Mouse (Mus musculus): ENCODE results near the gene Apba2. TPM values are rescaled to one million over a fixed set of nuclear protein-coding genes. Genes with fewer than 3 reads are reported as not detected.
A peak's percentile ranks its signal among the peaks of the same experiment; 100 is the strongest.

The Apba2 gene
- total RNA-seq, 2 experiments from 2014 or later, result 249 to 253 TPM

DNA sequence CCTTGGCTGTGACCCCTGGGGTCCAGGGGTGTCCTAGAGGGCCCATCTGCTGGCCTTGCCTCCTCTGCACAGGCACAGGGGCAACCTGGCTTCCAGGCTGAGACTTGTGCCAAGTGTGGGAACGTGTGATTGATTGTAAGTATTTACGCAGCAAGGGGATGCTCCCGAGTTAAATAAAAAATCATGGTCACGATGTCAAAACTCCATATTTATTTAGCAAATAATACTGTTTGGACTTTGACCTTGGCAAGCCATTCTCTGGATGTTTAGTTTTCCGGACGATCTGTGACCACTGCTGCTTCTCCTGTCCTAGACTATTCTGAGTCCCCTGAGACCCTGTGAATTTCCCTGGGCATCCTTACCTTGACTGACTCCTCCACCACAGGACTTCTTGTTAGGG lies 252.2 kb downstream of the Apba2 start:
- DNase-seq (ENCODE audit: low spot score in 2 of 2), result no peak
- intact Hi-C loops (cut with DNase I), result no loop called here

DNA sequence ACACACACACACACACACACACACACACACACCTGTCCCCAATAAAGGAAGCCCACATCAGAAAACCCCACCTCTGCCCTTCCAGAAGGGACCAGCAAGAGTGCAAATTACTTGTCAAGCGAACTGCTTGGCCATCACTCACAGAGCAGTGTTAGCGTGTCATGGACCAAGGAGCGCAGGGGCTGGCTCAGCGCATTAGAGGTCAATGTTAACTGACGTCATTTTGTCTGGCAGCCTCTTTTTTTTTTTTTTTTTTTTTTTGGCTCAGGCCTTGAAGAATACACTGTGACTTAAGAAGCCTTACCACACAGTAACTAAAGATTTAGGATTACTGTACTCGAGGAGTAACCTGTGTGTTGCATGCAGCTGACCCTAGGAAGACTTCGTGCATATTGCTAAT lies 252.7 kb downstream of the Apba2 start:
- DNase-seq (ENCODE audit: low spot score in 2 of 2), result no peak
- intact Hi-C loops (cut with DNase I), result no loop called here

DNA sequence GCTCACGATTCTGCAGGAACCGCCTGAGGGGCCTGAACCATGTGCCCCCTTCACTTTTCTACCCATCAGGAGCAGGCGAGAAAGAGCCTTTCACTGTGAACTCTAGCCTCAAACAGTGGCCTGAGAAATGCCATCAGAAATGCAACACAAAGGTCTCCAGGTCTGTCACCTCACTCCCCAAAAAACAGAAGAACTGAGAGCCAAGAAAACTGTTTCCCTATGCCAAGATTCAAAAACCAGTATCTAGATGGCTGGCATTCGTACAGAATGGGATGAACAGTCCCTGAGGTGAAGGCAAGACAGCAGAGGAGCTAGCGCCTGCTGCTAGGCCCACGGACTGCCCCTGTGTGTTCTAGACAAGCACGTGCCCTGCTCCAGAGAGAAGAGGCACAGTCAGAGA lies 253.6 kb downstream of the Apba2 start:
- intact Hi-C loops (cut with DNase I), result no loop called here
- DNase-seq (ENCODE audit: low spot score in 2 of 2), result no peak

DNA sequence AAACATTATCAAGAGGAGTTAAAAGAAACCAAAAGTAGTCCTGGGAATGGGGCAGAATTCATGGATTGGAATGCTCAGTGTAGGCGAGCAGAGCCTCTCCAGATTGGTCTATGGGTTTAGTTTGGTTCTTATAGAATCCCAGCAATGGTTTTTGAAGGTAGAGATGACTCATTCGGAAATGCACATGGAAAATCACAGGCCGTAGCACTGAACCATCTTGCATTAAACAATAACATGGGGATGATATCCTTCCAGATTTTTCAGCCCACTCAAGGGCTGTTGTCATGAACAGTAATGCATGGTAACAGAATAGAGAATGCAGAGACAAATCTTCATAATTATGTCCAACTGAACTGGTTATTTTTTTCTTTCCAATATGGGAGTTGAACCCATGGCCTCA lies 264.1 kb downstream of the Apba2 start:
- intact Hi-C loops (cut with DNase I), result no loop called here
- DNase-seq (ENCODE audit: low spot score in 2 of 2), result no peak

DNA sequence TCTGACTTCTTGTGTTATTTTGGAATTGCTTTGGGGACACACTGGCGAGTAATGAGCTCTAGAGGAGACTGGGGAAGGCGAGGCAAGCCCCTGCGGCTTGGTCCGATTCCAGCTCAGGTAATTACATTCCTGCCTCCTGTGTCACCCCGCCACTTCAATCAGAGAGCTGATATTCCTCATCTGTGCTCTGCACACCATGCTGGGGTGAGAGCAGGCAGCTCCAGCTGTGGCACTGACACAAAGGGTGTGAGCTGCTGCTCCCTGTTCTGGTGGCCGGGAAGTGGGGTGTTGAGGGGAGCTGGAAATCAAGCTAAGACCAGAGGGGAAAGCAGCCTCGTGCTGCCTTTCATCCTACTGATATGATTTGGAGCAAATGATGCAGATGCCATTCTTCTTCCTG lies 268.3 kb downstream of the Apba2 start:
- intact Hi-C loops (cut with DNase I), result no loop called here
- no peak for DNase-seq (ENCODE audit: low spot score in 2 of 2)

DNA sequence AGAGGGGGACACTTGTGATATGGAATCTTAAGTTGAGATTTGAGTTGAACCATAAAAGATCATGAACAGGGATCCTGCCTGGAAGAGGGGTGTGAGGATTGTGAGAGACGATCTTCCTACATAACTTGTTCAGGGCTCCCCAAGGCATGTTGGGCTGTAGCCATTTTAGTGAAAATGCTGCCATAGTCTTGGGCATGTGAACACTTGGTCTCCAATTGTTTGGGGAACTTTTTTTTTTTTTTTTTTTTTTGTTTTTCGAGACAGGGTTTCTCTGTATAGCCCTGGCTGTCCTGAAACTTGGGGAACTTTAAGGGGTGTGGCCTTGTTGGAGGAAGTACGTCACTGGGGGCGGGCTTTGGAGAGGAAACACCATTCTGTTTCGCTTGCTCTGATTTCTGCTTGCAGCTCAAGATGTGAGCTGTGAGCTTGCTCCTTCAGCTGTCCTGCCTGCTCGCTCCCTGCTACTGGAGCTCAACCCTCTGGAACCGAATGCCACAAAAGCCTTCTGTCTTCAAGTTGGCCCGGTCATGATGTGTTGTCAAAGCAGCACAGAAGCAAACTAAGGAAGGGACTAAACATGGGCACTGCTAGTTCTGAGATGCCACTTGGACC lies 269.4 kb downstream of the Apba2 start:
- intact Hi-C loops (cut with DNase I), result no loop called here
- no peak for DNase-seq (ENCODE audit: low spot score in 2 of 2)

DNA sequence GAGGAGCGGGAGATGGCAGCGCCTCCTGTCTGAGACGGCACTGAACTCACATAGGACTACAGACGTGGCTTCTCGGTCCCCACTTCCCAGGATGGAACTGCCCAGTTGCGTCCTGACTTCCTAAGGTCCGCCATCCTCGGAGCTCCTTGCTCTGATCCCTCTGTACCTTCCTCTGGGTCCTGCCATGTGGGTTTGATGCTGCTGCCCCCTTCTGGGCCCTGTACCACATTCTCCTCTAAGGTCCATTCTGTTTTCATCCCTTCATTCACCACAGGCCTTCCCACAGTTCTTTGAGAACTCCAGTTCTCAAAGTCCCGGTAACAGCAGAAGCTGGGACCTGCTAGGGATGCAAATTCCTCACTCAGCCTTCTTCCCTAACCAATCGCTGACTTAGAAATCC lies 272.0 kb downstream of the Apba2 start:
- intact Hi-C loops (cut with DNase I), result no loop called here
- no peak for DNase-seq (ENCODE audit: low spot score in 2 of 2)

DNA sequence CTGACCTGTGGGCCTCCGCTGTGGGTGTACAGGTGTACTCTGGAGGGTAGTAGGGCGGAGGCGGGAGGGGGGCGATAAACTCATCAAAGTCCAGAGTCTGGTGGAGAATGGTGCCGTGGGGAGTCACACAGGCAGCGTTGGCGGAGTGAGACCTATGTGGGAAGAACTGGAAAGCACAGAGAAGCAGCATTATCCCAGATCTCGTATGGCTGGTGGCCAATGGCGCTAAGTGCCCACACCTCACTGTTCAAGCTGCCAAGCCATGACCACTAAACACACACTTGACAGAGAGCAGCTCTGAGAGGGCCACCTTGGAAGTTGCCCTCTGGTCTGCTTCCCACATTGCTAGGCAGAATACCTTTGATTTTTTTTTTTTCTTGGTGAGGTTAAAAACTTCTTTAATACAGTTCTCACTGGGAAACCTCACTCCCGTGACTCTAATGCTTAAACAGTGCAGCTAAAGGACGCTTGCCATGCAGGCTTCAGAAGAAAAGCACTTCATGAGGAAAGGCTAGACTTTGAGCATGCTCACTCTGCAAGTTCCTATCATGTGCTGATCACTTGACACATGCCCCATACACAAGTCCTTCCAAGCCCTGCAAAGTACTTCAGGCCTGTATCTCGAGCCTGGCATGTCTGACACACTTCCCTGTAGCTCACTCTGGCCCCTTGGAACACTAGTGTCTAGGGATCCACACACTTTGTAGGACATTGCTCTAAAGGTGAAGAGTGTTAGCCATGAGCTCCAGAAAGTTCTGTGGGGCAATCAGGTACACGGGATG lies 275.4 kb downstream of the Apba2 start:
- peak in 1 of 2 experiments; percentile 38 for DNase-seq (ENCODE audit: low spot score in 2 of 2)
- intact Hi-C loops (cut with DNase I), result no loop called here

DNA sequence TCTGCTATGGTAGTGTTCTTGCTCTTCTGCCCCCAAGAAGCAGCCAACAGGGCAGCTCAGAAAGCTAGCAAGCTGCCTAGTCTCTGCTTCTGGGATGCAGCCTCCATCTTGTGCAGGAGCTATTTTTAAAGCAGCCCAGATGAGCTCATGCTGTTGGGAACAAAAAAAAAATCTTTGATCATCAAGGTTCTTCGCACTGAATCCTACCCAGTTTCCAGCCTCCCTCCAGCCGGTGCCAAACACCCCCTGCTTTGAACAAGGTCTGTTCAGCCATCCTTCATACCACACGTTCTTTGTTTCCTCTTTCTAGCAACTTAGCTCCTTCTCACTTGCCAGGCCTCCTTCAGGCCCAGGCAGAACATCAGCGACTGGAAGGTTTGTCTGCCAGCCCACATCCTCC lies 278.0 kb downstream of the Apba2 start:
- intact Hi-C loops (cut with DNase I), result no loop called here
- peak; percentile 55 to 77 for DNase-seq (ENCODE audit: low spot score in 2 of 2)

DNA sequence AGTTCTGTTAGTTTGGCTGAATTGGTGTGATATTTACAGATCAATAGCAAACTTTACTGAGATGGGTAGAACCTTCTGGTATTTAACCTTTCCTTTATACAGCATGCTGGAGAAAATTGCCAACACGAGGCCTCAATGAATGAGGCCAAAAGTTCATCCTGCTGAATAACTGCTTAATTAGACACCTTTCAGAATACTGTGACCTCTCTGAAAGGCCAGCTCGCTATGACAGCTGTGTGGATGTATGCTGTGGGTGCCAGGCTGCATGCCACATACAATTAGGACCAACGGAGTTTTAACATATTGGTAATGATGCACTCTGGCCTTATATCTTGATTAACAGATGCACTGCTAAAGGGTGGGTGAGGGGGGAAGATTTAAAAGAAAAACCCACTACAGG lies 283.5 kb downstream of the Apba2 start:
- no peak for DNase-seq (ENCODE audit: low spot score in 2 of 2)
- intact Hi-C loops (cut with DNase I), result no loop called here

DNA sequence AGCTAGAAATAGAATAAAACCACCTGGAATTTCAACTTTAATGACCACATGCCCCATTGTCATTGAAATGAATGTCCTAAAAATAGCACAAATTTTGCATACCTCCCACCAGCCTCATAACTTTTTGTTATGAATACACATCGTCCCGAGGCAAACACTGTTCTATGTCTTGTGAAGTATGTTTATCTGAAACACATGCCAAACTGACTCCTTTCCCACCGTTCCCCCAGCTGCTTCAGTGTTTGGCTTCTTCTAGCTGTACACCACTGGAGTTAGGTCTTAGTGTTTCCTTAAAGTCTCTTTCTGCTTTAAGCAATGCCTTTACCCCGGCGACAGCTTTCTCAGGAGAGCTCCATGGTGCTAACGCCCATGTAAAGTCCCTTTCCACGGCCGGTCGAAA lies 289.6 kb downstream of the Apba2 start:
- no peak for DNase-seq (ENCODE audit: low spot score in 2 of 2)
- intact Hi-C loops (cut with DNase I), result no loop called here

DNA sequence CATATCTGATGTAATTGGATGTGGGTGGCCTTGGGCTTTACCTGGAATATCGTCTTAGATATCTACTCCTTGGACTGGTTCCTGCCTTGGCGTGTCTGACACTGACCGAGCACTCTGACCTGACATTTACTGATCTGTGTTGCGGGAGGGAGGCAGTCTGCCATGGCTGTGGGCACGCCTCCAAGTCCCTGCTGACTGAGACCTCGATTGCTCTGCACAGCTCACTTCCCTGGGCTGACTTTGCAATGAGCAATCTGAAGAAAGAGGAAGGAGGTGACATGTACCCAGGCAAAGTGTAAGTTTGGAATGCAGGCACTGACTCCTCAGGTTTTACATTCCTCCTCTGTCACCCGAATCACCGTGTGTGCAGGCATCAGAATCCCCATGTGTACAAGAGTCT lies 290.5 kb downstream of the Apba2 start:
- no peak for DNase-seq (ENCODE audit: low spot score in 2 of 2)
- intact Hi-C loops (cut with DNase I), result no loop called here

DNA sequence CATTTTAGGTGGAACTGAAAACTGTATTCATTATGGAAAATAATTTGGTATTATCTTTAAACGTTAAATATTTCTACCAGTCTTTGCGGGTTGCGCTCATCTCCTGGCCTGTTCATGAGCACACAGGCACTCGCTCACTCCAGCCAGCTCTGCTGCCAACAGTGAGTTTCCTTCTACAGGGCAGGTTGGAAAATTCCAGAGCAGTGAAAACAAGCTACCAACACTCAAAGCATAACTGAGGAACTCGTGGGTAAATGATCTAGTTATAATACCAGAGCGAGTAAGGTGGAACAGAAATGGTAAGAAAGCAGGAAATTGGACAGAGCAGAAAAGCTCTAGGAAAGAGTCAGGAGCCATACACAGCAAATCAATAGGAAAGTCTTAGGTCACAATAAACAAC lies 294.0 kb downstream of the Apba2 start:
- intact Hi-C loops (cut with DNase I), result no loop called here
- no peak for DNase-seq (ENCODE audit: low spot score in 2 of 2)

Other genes starting within 250 kb of the Apba2 start
- gene Mtmr10, start 214.1 kb upstream of the Apba2 start, total RNA-seq (2021), result 10 to 100 TPM; 13.4 to 13.9 TPM
- gene Fan1, start 127.6 kb upstream of the Apba2 start, total RNA-seq (2021), result 1 to 10 TPM; 8.9 to 9.0 TPM
- gene Mphosph10, start 109.4 kb upstream of the Apba2 start, total RNA-seq (2021), result 10 to 100 TPM; 15.1 to 17.5 TPM
- 10 to 100 TPM; 44.3 to 48.7 TPM for gene Mcee, start 109.1 kb upstream of the Apba2 start, total RNA-seq (2021)